Mouse (Mus musculus) CH12.LX (cell line): ENCODE results near the gene Zfp324. TPM values are rescaled to one million over a fixed set of nuclear protein-coding genes. Genes with fewer than 3 reads are reported as not detected.

Experiments
- DNase-seq: peaks from one replicate; pipeline ENCODE4 v3.0.0-alpha.2; 2013; ENCODE audit errors: extremely low read depth
- H3K27ac ChIP-seq: 2 replicates; pipeline ENCODE4 v1.5.1; 2012; ENCODE audit warnings: low read depth, mild to moderate bottlenecking, control low read depth, moderate library complexity; ENCODE audit not compliant: insufficient read depth
- H3K27me3 ChIP-seq: replicated peaks from 2 replicates; pipeline ENCODE3; 2012; ENCODE audit warnings: inconsistent platforms
- H3K36me3 ChIP-seq, 2 experiments: replicated peaks in 1 of 2; 2 replicates each; pipeline versions ENCODE3 to v1.6.1; 2012; ENCODE audit warnings: inconsistent platforms in 1 of 2, low read length in 1 of 2, mild to moderate bottlenecking in 1 of 2, mixed read lengths in 1 of 2, moderate library complexity in 1 of 2; ENCODE audit not compliant: control insufficient read depth in 1 of 2, insufficient read depth in 1 of 2
- H3K4me1 ChIP-seq, 2 experiments: 2 replicates each; pipeline ENCODE4 v1.6.1; 2012; ENCODE audit warnings: inconsistent platforms in 1 of 2, moderate library complexity in 1 of 2; ENCODE audit not compliant: insufficient read depth in 2 of 2, control insufficient read depth in 1 of 2
- H3K4me2 ChIP-seq: 2 replicates; pipeline ENCODE4 v1.6.1; 2012; ENCODE audit warnings: low read depth, mild to moderate bottlenecking, control low read depth; ENCODE audit not compliant: poor library complexity, insufficient read depth, severe bottlenecking
- H3K4me3 ChIP-seq, 3 experiments: fragments of 150-350 bp in 1 of 3; sonication (generic) in 1 of 3; replicated peaks in 1 of 3; 2 replicates each; pipeline versions ENCODE3 to v1.5.1; 2011 to 2012; ENCODE audit warnings: low read depth in 2 of 3, low read length in 2 of 3, mild to moderate bottlenecking in 2 of 3, moderate library complexity in 2 of 3, control low read depth in 1 of 3, improper control_type of control experiment in 1 of 3, inconsistent platforms in 1 of 3, mixed read lengths in 1 of 3; ENCODE audit not compliant: poor library complexity in 1 of 3
- H3K79me2 ChIP-seq: replicated peaks from 2 replicates; pipeline ENCODE4 v1.6.1; 2012; ENCODE audit warnings: mild to moderate bottlenecking, moderate library complexity; ENCODE audit not compliant: control insufficient read depth, poor library complexity, insufficient read depth, severe bottlenecking; ENCODE audit errors: extremely low read depth
- H3K9ac ChIP-seq: 2 replicates; pipeline ENCODE4 v1.6.1; 2012; ENCODE audit warnings: low read depth, mild to moderate bottlenecking, control low read depth, moderate library complexity; ENCODE audit not compliant: insufficient read depth
- H3K9me3 ChIP-seq: replicated peaks from 2 replicates; pipeline ENCODE3; 2012; ENCODE audit warnings: low read length, inconsistent platforms, mixed read lengths
- CHD1 ChIP-seq: IDR thresholded peaks from 2 replicates; pipeline ENCODE4 v1.6.1; 2012; ENCODE audit warnings: low read depth, low read length, improper control_type of control experiment, inconsistent platforms
- E2F4 ChIP-seq: IDR thresholded peaks from 2 replicates; pipeline ENCODE4 v1.6.1; 2011; ENCODE audit warnings: low read depth, low read length, improper control_type of control experiment; ENCODE audit not compliant: insufficient replicate concordance
- EP300 ChIP-seq: IDR thresholded peaks from 2 replicates; pipeline ENCODE4 v1.6.1; 2011; ENCODE audit warnings: low read length, improper control_type of control experiment
- GABPA ChIP-seq: IDR thresholded peaks from 2 replicates; pipeline ENCODE4 v1.6.1; 2012; ENCODE audit warnings: low read depth, low read length, improper control_type of control experiment, inconsistent platforms; ENCODE audit not compliant: insufficient replicate concordance
- IRF4 ChIP-seq: IDR thresholded peaks from 2 replicates; pipeline ENCODE4 v1.6.1; 2014; ENCODE audit warnings: low read depth, mild to moderate bottlenecking, inconsistent platforms, low read length, improper control_type of control experiment
- JUN ChIP-seq: IDR thresholded peaks from 2 replicates; pipeline ENCODE4 v1.6.1; 2011; ENCODE audit warnings: low read depth, mild to moderate bottlenecking, low read length, improper control_type of control experiment, moderate library complexity; ENCODE audit not compliant: insufficient read depth
- JUND ChIP-seq: conservative IDR thresholded peaks from 2 replicates; pipeline ENCODE4 v1.6.1; 2011; ENCODE audit warnings: low read depth, low read length, improper control_type of control experiment
- KAT2A ChIP-seq: IDR thresholded peaks from 2 replicates; pipeline ENCODE4 v1.6.1; 2012; ENCODE audit warnings: low read length, improper control_type of control experiment, inconsistent platforms; ENCODE audit not compliant: insufficient replicate concordance
- MAX ChIP-seq: IDR thresholded peaks from 2 replicates; pipeline ENCODE4 v1.6.1; 2011; ENCODE audit warnings: low read length, improper control_type of control experiment
- MXI1 ChIP-seq: IDR thresholded peaks from 2 replicates; pipeline ENCODE4 v1.6.1; 2011; ENCODE audit warnings: mild to moderate bottlenecking, low read depth, low read length, improper control_type of control experiment
- MYC ChIP-seq: IDR thresholded peaks from 2 replicates; pipeline ENCODE4 v1.6.1; 2011; ENCODE audit warnings: low read depth, mild to moderate bottlenecking, improper control_type of control experiment, low read length
- PAX5 ChIP-seq: IDR thresholded peaks from 2 replicates; pipeline ENCODE4 v1.6.1; 2012; ENCODE audit warnings: low read length, inconsistent platforms, mixed read lengths
- POLR2AphosphoS2 ChIP-seq: IDR thresholded peaks from 2 replicates; pipeline ENCODE4 v1.6.1; 2011; ENCODE audit warnings: low read depth, low read length, improper control_type of control experiment
- RAD21 ChIP-seq: IDR thresholded peaks from 2 replicates; pipeline ENCODE4 v1.6.1; 2011; ENCODE audit warnings: low read depth, mild to moderate bottlenecking, low read length, improper control_type of control experiment, moderate library complexity
- SIN3A ChIP-seq: IDR thresholded peaks from 2 replicates; pipeline ENCODE4 v1.6.1; 2012; ENCODE audit warnings: low read length, improper control_type of control experiment, inconsistent platforms
- TBP ChIP-seq: conservative IDR thresholded peaks from 2 replicates; pipeline ENCODE4 v1.6.1; 2011; ENCODE audit warnings: low read depth, low read length, improper control_type of control experiment
- UBTF ChIP-seq: IDR thresholded peaks from 2 replicates; pipeline ENCODE4 v1.6.1; 2012; ENCODE audit warnings: low read depth, mild to moderate bottlenecking, inconsistent platforms, low read length, improper control_type of control experiment, moderate library complexity
- USF1 ChIP-seq: IDR thresholded peaks from 2 replicates; pipeline ENCODE4 v1.6.1; 2014; ENCODE audit warnings: low read depth, mild to moderate bottlenecking, inconsistent platforms, low read length, improper control_type of control experiment
- USF2 ChIP-seq: conservative IDR thresholded peaks from 2 replicates; pipeline ENCODE4 v1.6.1; 2011; ENCODE audit warnings: low read depth, low read length, improper control_type of control experiment
- ZKSCAN1 ChIP-seq: IDR thresholded peaks from 2 replicates; pipeline ENCODE4 v1.6.1; 2012; ENCODE audit warnings: low read depth, inconsistent platforms, low read length, improper control_type of control experiment, borderline replicate concordance
- ZMIZ1 ChIP-seq: IDR thresholded peaks from 2 replicates; pipeline ENCODE4 v1.6.1; 2012; ENCODE audit warnings: low read depth, mild to moderate bottlenecking, inconsistent platforms, low read length, improper control_type of control experiment
- ZNF384 ChIP-seq: IDR thresholded peaks from 2 replicates; pipeline ENCODE4 v1.6.1; 2012; ENCODE audit warnings: low read depth, low read length, improper control_type of control experiment, inconsistent platforms
- dilution Hi-C: fragments of 300-500 bp; cut with MboI; formaldehyde crosslinking; loops from 2 replicates; pipeline ENCODE4 v1.14.3; 2020; ENCODE audit warnings: low sequenced_read_pairs; ENCODE audit not compliant: extremely low pct_unique_long_range_greater_than_20kb, extremely low pct_ligation_motif_present
- in situ Hi-C: fragments of 300-500 bp; cut with MboI; formaldehyde crosslinking; loops from 3 replicates; pipeline ENCODE4 v1.14.3; 2019; ENCODE audit warnings: low sequenced_read_pairs, low pct_ligation_motif_present, low pct_unique_long_range_greater_than_20kb, mixed read lengths
- polyA plus RNA-seq: library from polyadenylated mRNA; unstranded; fragments of >175 nt; gene quantifications from 2 replicates; pipeline ENCODE4 v1.2.1, GENCODE M21; 2012; ENCODE audit warnings: low read depth; ENCODE audit not compliant: insufficient read length
- total RNA-seq, 2 experiments: library from RNA; depleted of rRNA; stranded (reverse); fragments of 300-350 nt in 1 of 2; fragments of >200 nt in 1 of 2; gene quantifications; 2 replicates each; pipeline ENCODE4 v1.2.3; 2012 to 2014

Gene Zfp324
- total and polyA plus RNA-seq, 3 experiments = 3.8 to 7.3 (median 6.4) TPM

DNA sequence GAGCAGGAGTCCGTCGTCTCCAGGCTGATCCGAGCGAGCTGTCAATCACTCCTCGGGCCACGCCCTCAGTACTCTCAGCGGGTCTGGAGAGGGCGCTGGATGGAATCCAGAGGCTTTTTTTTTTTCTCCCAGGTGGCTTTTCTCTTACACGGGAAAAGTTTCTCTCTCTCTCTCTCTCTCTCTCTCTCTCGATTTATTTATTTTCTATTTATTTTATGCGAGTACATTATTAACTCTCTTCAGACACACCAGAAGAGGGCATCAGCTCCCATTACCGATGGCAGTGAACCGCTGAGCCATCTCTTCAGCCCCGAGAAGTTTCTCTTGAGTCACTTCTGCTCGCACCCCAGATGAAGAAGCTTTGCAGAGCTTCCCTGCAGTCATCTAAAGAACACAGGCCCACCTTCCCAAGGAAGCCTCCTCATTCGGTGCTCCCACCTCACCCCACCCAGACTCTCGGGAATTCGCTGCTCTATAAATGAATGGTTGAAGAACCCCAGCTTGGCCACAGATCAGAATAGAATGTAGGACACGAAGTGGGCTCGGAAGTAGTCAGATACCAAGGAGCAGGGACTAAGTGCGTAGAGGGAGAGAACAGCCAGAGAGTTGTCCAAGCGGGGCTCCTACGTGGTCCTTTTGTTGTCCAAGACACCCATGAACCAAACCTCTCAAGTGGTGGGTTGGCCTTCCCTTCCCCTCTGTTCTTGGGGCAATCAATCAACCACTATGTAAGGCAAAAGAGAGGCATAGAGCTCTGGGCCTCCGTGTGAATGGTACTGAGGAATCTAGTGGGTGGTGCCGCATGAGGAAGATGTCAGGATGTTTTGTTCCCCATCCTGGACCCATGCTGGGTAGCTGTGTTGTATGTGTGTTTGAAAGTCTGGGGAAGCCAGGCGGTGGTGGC is 44.6 kb downstream of the Zfp324 start, which contains the start of gene Zbtb45 (continued):
- no peak for TF ChIP-seq KAT2A
- TF ChIP-seq MAX = no peak
- TF ChIP-seq, all 38 proteins: peak for 4

DNA sequence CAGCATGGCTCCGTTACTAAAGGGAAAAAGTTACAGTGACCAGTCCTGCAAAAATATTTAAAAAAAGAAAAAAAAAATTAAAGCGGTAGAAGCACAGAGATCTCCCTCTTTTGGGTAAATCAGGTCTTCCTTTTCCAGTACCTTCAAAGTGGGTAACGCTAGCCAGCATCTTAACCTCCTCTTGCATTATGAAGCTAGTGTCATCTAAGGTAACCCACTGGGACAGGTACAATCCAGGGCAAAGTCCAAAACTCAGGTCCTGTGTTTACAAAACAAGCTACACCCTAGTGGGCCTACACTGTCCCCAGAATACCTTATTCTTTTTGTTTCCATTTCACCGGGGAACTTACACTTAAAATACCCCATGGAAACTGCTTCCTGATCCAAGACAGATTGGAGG is 48.0 kb downstream of the Zfp324 start:
- dilution Hi-C loops = no loop called here
- Histone ChIP-seq H3K9ac (no peak overlapping the region), H3K27ac (no peak overlapping the region), H3K27me3 (peaks cover 23% of the 10 kb centered on the region), H3K4me2 (no peak overlapping the region), H3K9me3 (no peaks in the 10 kb centered on the region), H3K36me3 (no peaks in the 10 kb centered on the region), H3K79me2 (0 out of 2 replicates have a peak, but pooled peaks cover 3% of the 10 kb centered on the region), H3K4me1 (peaks cover 4 to 7% of the 10 kb centered on the region in 2 experiments; a peak in 2 of 4 replicates), H3K4me3 (no peak overlapping the region)
- no peak for DNase-seq
- no peak for TF ChIP-seq TBP
- no peak for TF ChIP-seq GABPA
- no peak for TF ChIP-seq ZNF384
- TF ChIP-seq UBTF = no peak
- no peak for TF ChIP-seq POLR2AphosphoS2
- TF ChIP-seq PAX5 = no peak
- no peak for TF ChIP-seq IRF4
- TF ChIP-seq MXI1 = no peak
- no peak for TF ChIP-seq E2F4
- no peak for TF ChIP-seq USF2
- no peak for TF ChIP-seq USF1
- no peak for TF ChIP-seq ZKSCAN1
- no peak for TF ChIP-seq JUND
- in situ Hi-C loops = loop anchor here (25.0 kb wide), 1 partner anchor 526 kb away; the partner anchor contains the start of gene Zfp606

GRCm38 (mm10) chr7:13014275-13014839 is 48.7 kb downstream of the Zfp324 start:
- H3K27ac ChIP-seq = no peak overlapping the region
- no peaks in the 10 kb centered on the region for H3K79me2 ChIP-seq
- no peaks in the 10 kb centered on the region for H3K9me3 ChIP-seq
- dilution Hi-C loops = no loop called here
- no peak overlapping the region for H3K9ac ChIP-seq
- in situ Hi-C loops = loop anchor here (25.0 kb wide), 1 partner anchor 527 kb away; the partner anchor contains the start of gene Zfp606
- H3K4me3 ChIP-seq = no peak overlapping the region
- no peak overlapping the region for H3K4me2 ChIP-seq
- DNase-seq = no peak
- TF ChIP-seq KAT2A = no peak
- TF ChIP-seq POLR2AphosphoS2 = no peak
- TF ChIP-seq MAX = no peak
- TF ChIP-seq ZMIZ1 = no peak
- TF ChIP-seq RAD21 = no peak
- TF ChIP-seq ZNF384 = no peak
- no peak for TF ChIP-seq MYC
- no peak for TF ChIP-seq CHD1
- TF ChIP-seq USF1 = no peak
- no peak for TF ChIP-seq ZKSCAN1
- TF ChIP-seq EP300 = no peak
- TF ChIP-seq SIN3A = no peak
- no peak for TF ChIP-seq JUND
- TF ChIP-seq JUN = no peak
- TF ChIP-seq PAX5 = no peak
- TF ChIP-seq USF2 = no peak
- TF ChIP-seq TBP = no peak
- peaks cover 29% of the 10 kb centered on the region for H3K27me3 ChIP-seq
- no peaks in the 10 kb centered on the region for H3K36me3 ChIP-seq
- H3K4me1 ChIP-seq = peaks cover 3 to 5% of the 10 kb centered on the region in 2 experiments; a peak in 2 of 4 replicates
